Mouse (Mus musculus) midbrain, embryonic 15.5 days (tissue): ENCODE results near the gene Epop. TPM values are rescaled to one million over a fixed set of nuclear protein-coding genes. Genes with fewer than 3 reads are reported as not detected.
A peak's percentile ranks its signal among the peaks of the same experiment; 100 is the strongest.
"Not testable (repeated sequence)": the region's sequence is repeated elsewhere in the genome, so short reads cannot be mapped to it uniquely, and the experiment has no call there.

Experiments
- ATAC-seq: fragments of 200-750 bp; cut with Nextera tagmentation; replicated peaks from 2 replicates; pipeline ENCODE4 v1.8.0; 2017; ENCODE audit warnings: moderate TSS enrichment
- H3K27ac ChIP-seq: fragments of 300-500 bp; sonication (generic); 2 replicates; pipeline ENCODE4 v1.5.1; 2015; ENCODE audit warnings: mild to moderate bottlenecking, inconsistent platforms
- H3K27me3 ChIP-seq: fragments of 300-500 bp; sonication (generic); replicated peaks from 2 replicates; pipeline ENCODE4 v1.6.1; 2015; ENCODE audit warnings: inconsistent platforms
- H3K36me3 ChIP-seq: fragments of 300-500 bp; sonication (generic); replicated peaks from 2 replicates; pipeline ENCODE4 v1.6.1; 2015; ENCODE audit warnings: inconsistent platforms
- H3K4me1 ChIP-seq: fragments of 300-500 bp; sonication (generic); 2 replicates; pipeline ENCODE4 v1.6.1; 2015; ENCODE audit warnings: inconsistent platforms
- H3K4me2 ChIP-seq: fragments of 300-500 bp; sonication (generic); 2 replicates; pipeline ENCODE4 v1.6.1; 2015; ENCODE audit warnings: inconsistent platforms, mild to moderate bottlenecking, moderate library complexity
- H3K4me3 ChIP-seq: fragments of 300-500 bp; sonication (generic); 2 replicates; pipeline ENCODE4 v1.5.1; 2015; ENCODE audit warnings: mild to moderate bottlenecking, inconsistent platforms
- H3K9ac ChIP-seq: fragments of 300-500 bp; sonication (generic); 2 replicates; pipeline ENCODE4 v1.6.1; 2015; ENCODE audit warnings: mild to moderate bottlenecking, inconsistent platforms
- H3K9me3 ChIP-seq: fragments of 300-500 bp; sonication (generic); 2 replicates; pipeline ENCODE4 v1.6.1; 2016; ENCODE audit warnings: inconsistent platforms
- WGBS: fragments of 180-500 bp; shearing (Covaris S2); methylation state at CpG from one replicate; pipeline ENCODE4 v1.1.7; 2015; ENCODE audit warnings: mixed read lengths; 5-methylcytosine and 5-hydroxymethylcytosine counted together
- polyA plus RNA-seq: library from polyadenylated mRNA; unstranded; fragments of >200 nt; fragmentation: Nextera tagmentation; extraction: Ambion mirVana; gene quantifications from 2 replicates; pipeline ENCODE4 v1.2.1, GENCODE M21; 2015

The Epop gene
- polyA plus RNA-seq, 1 experiment from 2014 or later = 1.9 TPM

DNA sequence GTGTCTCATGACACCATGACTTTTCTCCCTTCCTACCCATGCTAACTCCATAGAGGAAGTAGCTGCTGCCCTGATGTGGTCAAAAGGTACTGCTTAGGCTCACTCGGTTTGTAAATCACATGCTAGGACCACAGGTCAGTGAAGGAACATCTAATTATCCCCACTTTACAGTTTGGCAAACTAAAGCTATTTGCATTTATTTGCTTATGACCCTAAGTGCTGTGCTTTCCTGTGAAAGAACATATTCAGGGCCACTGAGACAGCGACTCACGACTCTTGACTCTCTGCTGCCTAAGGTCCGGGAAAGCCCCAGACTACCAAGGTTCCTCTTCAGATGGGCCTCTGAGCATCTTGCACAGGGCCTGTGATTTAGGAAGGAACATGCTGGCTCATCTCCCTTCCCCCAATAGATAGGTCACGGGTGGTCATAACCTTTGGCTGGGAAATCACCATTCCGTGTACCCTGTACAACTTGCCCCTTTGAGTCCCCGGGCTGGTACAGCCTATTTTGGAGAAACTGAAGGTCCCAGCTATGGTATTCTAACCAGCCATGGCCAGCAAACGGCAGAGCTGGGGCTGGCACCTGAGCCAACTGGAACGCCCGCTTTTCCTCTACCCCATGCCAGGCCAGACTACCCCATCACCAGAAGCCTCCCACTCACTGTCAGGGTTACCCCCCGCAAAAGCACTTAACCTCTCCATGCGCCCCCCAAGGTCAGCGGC, 29.9 kb upstream of the Epop start:
- H3K4me3 ChIP-seq = peak overlapping the region; percentile 66
- peaks cover 38% of the 10 kb centered on the region for H3K4me1 ChIP-seq
- peak overlapping the region; percentile 67 for H3K27ac ChIP-seq
- H3K36me3 ChIP-seq = no peaks in the 10 kb centered on the region
- H3K9ac ChIP-seq = peak overlapping the region; percentile 70
- H3K4me2 ChIP-seq = peak overlapping the region; percentile 75
- H3K9me3 ChIP-seq = no peaks in the 10 kb centered on the region
- H3K27me3 ChIP-seq = peaks cover 17% of the 10 kb centered on the region
- WGBS = 15% methylated on average over 13 of the region's 13 CpGs
- no peak for ATAC-seq

DNA sequence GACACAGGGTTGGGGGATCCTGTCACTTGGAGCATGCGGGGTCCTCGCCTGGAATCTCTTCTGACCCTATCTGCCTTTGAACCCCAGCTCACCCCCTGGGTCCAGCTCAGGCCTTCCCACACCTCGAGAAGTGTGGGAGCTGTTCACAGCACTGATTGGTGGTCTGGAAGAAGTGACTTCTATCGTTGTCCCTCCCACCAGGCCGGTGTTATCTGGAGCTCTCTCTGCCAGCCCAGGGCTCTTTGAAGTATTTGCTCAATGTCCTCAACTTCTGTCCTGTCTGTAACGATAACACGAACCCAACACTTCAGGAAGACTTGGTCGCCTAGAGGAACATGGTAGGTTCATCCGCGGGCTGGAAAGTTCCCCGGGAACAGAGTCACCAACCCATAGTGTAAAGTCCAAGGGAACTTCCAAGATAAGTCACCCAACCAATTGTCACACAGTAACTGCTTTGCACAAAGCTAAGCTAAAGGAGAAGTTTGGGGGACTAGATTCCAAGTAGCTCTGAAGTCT, 29.3 kb upstream of the Epop start:
- no peak overlapping the region for H3K27ac ChIP-seq
- H3K4me3 ChIP-seq = no peak overlapping the region
- H3K36me3 ChIP-seq = no peaks in the 10 kb centered on the region
- H3K27me3 ChIP-seq = peaks cover 17% of the 10 kb centered on the region
- peaks cover 35% of the 10 kb centered on the region for H3K4me1 ChIP-seq
- 68% methylated on average over 11 of the region's 11 CpGs for WGBS
- H3K9me3 ChIP-seq = no peaks in the 10 kb centered on the region
- ATAC-seq = no peak
- no peak overlapping the region for H3K9ac ChIP-seq
- H3K4me2 ChIP-seq = no peak overlapping the region

DNA sequence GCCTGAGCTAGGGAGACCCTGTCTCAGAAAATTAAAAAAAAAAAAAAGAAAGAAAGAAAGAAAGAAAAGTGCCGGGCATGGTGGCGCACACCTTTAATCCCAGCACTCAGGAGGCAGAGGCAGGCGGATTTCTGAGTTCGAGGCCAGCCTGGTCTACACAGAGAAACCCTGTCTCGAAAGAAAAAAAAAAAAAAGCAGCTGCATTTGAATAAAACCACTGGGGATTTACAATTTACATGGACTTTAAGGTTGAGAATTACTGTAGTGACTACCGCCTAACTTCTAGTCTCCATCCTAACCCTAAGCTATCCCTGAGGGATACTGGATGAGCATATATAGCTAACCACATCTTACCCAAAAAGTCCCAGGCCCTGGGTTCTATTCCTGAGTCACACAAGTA, 28.5 kb upstream of the Epop start:
- not testable (repeated sequence) for H3K4me3 ChIP-seq, H3K9ac ChIP-seq, H3K27ac ChIP-seq, H3K36me3 ChIP-seq, H3K9me3 ChIP-seq, ATAC-seq, H3K4me2 ChIP-seq
- 84% methylated on average over 6 of the region's 6 CpGs for WGBS
- peaks cover 35% of the 10 kb centered on the region for H3K4me1 ChIP-seq
- peaks cover 17% of the 10 kb centered on the region for H3K27me3 ChIP-seq

DNA sequence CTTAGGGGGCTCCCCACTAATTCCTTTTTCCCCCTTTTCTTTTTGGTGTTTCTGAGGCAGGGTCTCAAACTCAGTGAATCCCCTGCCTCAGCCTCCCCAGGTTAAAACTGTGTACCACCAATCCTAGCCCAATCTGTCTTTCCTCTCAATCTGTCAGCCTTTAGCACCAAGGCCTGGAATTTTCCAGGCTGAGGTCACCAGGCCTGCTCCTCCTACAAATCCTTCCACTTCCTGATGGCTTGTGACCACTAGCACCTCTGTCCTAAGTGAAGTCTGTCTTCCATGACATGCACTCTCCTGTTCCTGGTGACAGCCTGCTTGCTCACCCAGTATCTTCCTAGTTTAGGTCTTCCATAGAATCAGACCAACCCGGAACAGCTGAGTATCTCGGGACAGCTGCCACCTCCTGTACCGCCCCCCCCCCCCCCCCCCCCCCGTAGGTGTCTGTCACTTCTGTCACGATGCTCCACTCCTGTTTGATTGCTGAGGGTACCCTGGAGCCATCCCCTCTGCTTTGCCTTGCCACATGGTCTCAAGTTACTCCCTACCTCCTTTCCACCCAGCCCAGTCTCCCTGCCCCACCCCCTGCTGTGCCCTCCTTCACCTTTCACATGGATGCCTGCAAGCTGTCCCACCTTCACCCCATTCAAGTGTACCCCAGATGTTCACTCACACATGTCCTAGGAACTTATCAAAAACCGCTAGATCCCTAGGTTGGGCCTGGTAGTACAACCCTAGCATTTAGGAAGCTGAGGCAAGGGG, 27.9 kb upstream of the Epop start:
- Histone ChIP-seq H3K36me3 (no peaks in the 10 kb centered on the region), H3K4me1 (peaks cover 30% of the 10 kb centered on the region), H3K9ac (no peak overlapping the region), H3K4me2 (no peak overlapping the region), H3K27me3 (peaks cover 15% of the 10 kb centered on the region), H3K9me3 (no peaks in the 10 kb centered on the region), H3K27ac (no peak overlapping the region), H3K4me3 (no peak overlapping the region)
- ATAC-seq = no peak
- 46% methylated on average over 4 of the region's 6 CpGs for WGBS

DNA sequence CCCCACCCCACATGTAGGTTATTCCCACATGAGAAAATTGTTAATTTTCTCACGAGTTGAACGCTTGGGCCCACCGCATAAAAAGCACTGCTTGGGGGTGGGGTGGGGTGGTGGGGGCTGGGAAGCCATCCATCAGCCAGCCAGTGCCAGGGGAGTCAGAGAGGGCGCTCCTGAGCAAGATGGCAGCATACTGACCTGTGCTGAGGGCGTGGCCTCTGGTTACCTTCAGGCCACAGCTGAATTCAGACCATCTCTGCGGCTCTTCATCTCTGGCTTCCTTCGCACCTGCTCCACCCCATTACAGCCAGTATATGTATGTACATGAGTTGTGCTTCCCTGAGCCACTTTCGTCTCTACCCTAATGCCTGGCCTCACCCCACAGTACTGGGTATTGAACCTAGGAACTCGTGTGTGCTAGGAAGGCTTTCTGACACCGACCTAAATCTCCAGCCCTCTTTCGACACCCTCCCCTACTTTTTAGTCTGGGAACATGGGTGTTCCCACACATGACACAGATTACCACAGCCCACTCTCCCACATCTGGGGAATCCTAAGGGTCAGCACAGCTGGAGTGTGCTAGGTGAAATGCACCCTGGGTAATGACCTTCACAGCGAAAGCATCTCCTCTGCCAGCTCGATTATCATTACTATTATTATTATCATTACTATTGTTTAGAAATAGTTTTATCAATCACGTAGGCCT, 26.9 kb upstream of the Epop start:
- Histone ChIP-seq H3K4me1 (peaks cover 20% of the 10 kb centered on the region), H3K4me3 (no peak overlapping the region), H3K36me3 (no peaks in the 10 kb centered on the region), H3K9me3 (no peaks in the 10 kb centered on the region), H3K27ac (no peak overlapping the region), H3K4me2 (no peak overlapping the region), H3K9ac (no peak overlapping the region), H3K27me3 (peaks cover 6% of the 10 kb centered on the region)
- 71% methylated on average over 14 of the region's 14 CpGs for WGBS
- ATAC-seq = no peak

DNA sequence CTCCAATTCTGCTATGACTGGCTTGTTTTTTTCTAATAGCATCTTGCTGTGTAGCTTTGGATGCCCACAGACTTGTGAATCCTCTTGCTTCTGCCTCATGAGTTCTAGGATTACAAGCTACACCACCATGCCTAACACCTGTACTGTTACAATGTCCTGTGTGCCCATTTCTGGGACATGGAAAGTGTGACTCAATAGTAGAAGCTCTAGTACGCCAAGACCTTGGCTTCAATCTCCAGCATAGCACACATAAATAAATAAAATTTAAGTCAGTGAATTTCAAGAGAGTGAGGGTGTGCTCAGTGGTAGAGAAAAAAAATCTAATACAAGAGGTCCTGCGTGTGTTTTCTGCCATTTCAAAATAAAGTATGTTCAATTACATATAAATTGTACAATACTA, 24.7 kb upstream of the Epop start:
- no peak for ATAC-seq
- no peak overlapping the region for H3K4me3 ChIP-seq
- no peak overlapping the region for H3K9ac ChIP-seq
- no peaks in the 10 kb centered on the region for H3K9me3 ChIP-seq
- no peak overlapping the region for H3K4me2 ChIP-seq
- WGBS = 94% methylated on average over 2 of the region's 2 CpGs
- no peak overlapping the region for H3K27ac ChIP-seq
- no peaks in the 10 kb centered on the region for H3K27me3 ChIP-seq
- 0 out of 2 replicates have a peak, but pooled peaks cover 2% of the 10 kb centered on the region for H3K4me1 ChIP-seq
- no peaks in the 10 kb centered on the region for H3K36me3 ChIP-seq

DNA sequence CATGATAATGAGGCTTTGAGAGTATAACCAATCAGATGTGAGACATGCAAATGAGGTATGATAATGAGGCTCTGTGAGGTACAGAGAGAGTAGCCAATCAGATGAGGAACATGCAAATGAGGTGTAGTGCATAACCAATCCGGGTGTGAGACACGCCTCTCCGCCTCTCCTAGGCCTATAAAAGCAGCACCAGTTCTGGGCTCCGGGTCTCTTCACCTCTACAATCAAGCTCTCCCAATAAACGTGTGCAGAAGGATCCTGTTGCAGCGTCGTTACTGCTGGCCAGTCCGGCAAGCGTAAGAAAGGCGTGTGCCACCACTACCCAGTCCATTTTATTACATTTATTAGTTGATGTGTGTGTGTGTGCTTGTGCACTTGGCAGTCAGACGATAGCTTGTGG, 23.9 kb upstream of the Epop start:
- ATAC-seq, H3K4me3 ChIP-seq, H3K4me2 ChIP-seq, H3K36me3 ChIP-seq, H3K27me3 ChIP-seq, H3K9ac ChIP-seq, H3K27ac ChIP-seq, H3K9me3 ChIP-seq, H3K4me1 ChIP-seq: not testable (repeated sequence)
- 94% methylated on average over 11 of the region's 11 CpGs for WGBS

DNA sequence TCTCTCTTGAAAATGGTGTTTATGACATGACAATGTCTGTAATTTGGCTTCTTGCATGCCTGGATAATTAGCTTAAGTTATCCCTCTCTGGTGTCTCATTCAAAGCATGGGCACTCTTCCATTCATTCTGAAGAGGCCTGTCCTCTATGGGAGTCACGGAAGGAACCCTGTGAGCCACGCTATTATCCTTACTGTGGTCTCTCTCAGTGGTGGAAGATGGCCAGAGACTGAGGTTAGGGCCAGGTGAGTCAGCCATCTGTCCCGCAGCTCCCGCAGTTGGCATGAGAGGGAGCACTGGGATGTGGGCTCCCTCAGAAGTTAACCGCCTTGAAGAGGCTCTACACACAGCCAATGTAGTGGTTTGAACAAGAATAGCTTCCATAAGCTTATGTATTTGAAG, 20.8 kb upstream of the Epop start:
- WGBS = 50% methylated on average over 5 of the region's 5 CpGs
- ATAC-seq = no peak
- Histone ChIP-seq H3K36me3 (no peaks in the 10 kb centered on the region), H3K27me3 (no peaks in the 10 kb centered on the region), H3K27ac (no peak overlapping the region), H3K9ac (no peak overlapping the region), H3K4me1 (no peaks in the 10 kb centered on the region), H3K4me3 (no peak overlapping the region), H3K9me3 (no peaks in the 10 kb centered on the region), H3K4me2 (no peak overlapping the region)

DNA sequence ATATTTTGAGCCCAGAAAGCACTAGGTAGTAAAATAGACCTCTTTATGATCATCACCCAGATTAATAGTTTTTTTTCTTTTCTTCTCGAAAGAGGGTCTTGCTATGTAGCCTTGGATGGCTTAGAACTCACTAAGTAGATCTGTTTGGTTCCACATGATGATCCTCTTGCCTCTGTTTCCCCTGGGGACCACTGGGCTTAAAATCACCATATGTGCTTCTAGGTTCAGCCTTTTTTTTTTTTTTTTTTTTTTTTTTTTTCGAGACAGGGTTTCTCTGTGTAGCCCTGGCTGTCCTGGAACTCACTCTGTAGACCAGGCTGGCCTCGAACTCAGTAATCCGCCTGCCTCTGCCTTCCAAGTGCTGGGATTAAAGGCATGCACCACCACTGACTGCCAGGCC, 19.0 kb upstream of the Epop start:
- not testable (repeated sequence) for H3K4me1 ChIP-seq, ATAC-seq, H3K36me3 ChIP-seq, H3K27me3 ChIP-seq, H3K4me3 ChIP-seq, H3K9me3 ChIP-seq, H3K9ac ChIP-seq, H3K27ac ChIP-seq, H3K4me2 ChIP-seq
- 68% methylated on average over 4 of the region's 4 CpGs for WGBS

DNA sequence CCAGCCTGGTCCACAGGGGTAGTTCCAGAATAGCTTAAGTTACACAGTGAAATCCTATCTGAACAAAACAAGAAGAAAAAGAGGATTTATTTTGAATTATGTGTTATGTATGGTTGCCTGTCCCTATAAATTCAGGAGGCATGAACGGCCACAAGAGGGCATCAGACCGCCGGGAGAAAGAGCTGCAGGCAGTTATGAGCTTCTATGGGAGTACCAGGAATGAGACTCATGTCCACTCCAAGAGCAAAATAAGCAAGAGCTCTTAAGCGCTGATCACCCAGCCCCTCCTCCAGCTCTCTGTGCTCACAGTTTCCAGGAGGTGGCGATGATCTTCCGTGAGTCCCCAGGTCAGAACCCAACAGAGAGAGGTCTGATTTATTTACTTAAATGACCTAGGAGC, 15.3 kb upstream of the Epop start:
- no peak overlapping the region for H3K4me3 ChIP-seq
- ATAC-seq = no peak
- no peaks in the 10 kb centered on the region for H3K36me3 ChIP-seq
- H3K9ac ChIP-seq = no peak overlapping the region
- no peaks in the 10 kb centered on the region for H3K9me3 ChIP-seq
- H3K27me3 ChIP-seq = no peaks in the 10 kb centered on the region
- WGBS = 11% methylated on average over 6 of the region's 6 CpGs
- no peak overlapping the region for H3K4me2 ChIP-seq
- no peaks in the 10 kb centered on the region for H3K4me1 ChIP-seq
- H3K27ac ChIP-seq = no peak overlapping the region

DNA sequence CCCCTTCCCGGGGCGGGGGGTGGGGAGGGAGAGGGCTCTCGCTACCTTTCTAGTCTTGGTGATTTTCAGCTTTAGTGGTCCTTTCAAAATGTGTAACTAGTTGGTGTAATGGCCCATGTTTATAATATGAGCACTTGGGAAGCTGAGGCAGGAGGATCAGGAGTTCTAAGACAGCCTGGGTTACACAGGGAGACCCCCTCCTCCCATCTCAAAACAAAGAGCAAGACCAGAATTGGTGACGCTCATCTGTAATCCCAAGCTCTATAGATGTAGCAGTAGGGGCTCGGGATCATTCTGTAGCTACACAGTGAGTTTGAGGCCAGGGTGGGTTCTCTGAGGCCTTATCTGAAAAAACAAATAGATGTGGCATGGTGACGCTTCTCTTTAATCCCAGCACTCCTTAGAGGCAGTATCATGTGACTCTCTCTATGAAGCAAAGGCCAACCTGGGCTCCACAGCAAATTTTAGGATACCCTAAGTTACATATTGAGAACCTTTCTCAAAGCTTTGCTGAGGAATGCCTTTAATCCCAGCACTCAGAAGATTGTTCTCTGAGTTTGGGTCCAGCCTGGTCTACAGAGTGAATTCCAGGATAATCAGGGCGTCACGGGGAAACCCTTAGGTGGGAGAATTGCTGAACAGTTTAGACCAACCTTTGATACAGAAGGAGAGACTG, 14.0 kb upstream of the Epop start:
- Histone ChIP-seq H3K4me2 (no peak overlapping the region), H3K9me3 (no peaks in the 10 kb centered on the region), H3K36me3 (no peaks in the 10 kb centered on the region), H3K4me1 (no peaks in the 10 kb centered on the region), H3K27me3 (no peaks in the 10 kb centered on the region), H3K9ac (no peak overlapping the region), H3K27ac (no peak overlapping the region), H3K4me3 (no peak overlapping the region)
- ATAC-seq = no peak
- WGBS = 79% methylated on average over 8 of the region's 8 CpGs

DNA sequence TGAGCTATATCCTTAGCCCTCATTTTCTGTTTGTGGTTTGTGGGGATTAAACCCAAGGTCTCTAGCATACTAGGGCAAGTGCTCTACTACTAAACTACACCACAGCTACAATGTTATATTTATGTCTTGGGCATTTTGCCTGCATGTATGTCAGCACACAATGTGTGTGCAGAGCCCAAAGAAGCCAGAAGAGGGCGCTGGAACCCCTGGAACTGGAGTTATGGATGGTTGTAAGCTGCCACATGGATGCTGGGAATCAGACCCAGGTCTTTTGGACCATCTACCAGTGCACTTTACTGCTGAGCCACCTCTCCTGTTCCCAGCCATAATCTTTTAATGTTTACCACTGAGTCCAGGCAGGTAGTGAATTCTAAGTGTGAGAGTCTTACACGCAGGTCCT, 13.2 kb upstream of the Epop start:
- ATAC-seq = no peak
- Histone ChIP-seq H3K9me3 (no peaks in the 10 kb centered on the region), H3K27ac (no peak overlapping the region), H3K9ac (no peak overlapping the region), H3K4me3 (no peak overlapping the region), H3K36me3 (no peaks in the 10 kb centered on the region), H3K27me3 (no peaks in the 10 kb centered on the region), H3K4me1 (no peaks in the 10 kb centered on the region), H3K4me2 (no peak overlapping the region)
- WGBS = 47% methylated on average over 2 of the region's 2 CpGs
